21 mouse cellular contexts compared by ENCODE assay signal in genomic region chr1:161099721-161100405, GRCm38 (mm10). TPM values are rescaled to one million over a fixed set of nuclear protein-coding genes. Genes with fewer than 3 reads are reported as not detected.
A peak's percentile ranks its signal among the peaks of the same experiment; 100 is the strongest.
DNase-seq lines count a peak whose midpoint lies in the region; ATAC-seq and TF ChIP-seq lines count a peak whose summit lies in the region.
"Had no signal": no experiment of that assay in that cellular context is flagged by ENCODE, and none has a peak within 500 bp of the region (broad histone marks: within the 10 kb centered on the region; RNA-seq: fewer than 3 reads in every experiment).

No protein-coding gene starts in this region.

- 24% methylated on average over 4 of the region's 4 CpGs for WGBS in liver, embryonic 13.5 days (ENCODE audit: insufficient replicate concordance)
- 53% methylated on average over 4 of the region's 4 CpGs for WGBS in liver, postnatal 0 days (ENCODE audit: insufficient replicate concordance)
- 97% methylated on average over 4 of the region's 4 CpGs for WGBS in forebrain, postnatal 0 days

- TF ChIP-seq CTCF in liver, postnatal 0 days (IDR thresholded peaks at IDR 0.05; ENCODE audit: low read depth): no peak
- no peak for TF ChIP-seq CTCF in forebrain, postnatal 0 days (IDR thresholded peaks at IDR 0.05; ENCODE audit: low read depth)

- peaks cover 28% of the 10 kb centered on the region for H3K36me3 ChIP-seq in liver, embryonic 13.5 days
- peaks cover 20% of the 10 kb centered on the region for H3K36me3 ChIP-seq in liver, postnatal 0 days (replicated peaks; ENCODE audit: insufficient read depth, low read length)
- H3K36me3 ChIP-seq in forebrain, postnatal 0 days (ENCODE audit: insufficient read depth): peaks cover 35% of the 10 kb centered on the region

- peak; percentile 68; the same call in 1 of the 2 replicates for TF ChIP-seq EP300 in liver, postnatal 0 days (IDR thresholded peaks at IDR 0.05; ENCODE audit: low read depth)

- no peak overlapping the region for H3K9ac ChIP-seq in liver, embryonic 13.5 days
- no peak overlapping the region for H3K9ac ChIP-seq in liver, postnatal 0 days (replicated peaks)
- H3K9ac ChIP-seq in forebrain, postnatal 0 days: no peak overlapping the region
- H3K9ac ChIP-seq: embryonic facial prominence, embryonic 12.5 days; hindbrain, embryonic 12.5 days had no signal

- peak overlapping the region; percentile 25; the same call in 1 of the 2 replicates for H3K4me2 ChIP-seq in liver, embryonic 13.5 days
- H3K4me2 ChIP-seq in liver, postnatal 0 days (ENCODE audit: low read depth, low read length): no peak overlapping the region
- H3K4me2 ChIP-seq in forebrain, postnatal 0 days (ENCODE audit: low read depth): no peak overlapping the region
- H3K4me2 ChIP-seq: embryonic facial prominence, embryonic 12.5 days; hindbrain, embryonic 12.5 days had no signal

- H3K27ac ChIP-seq in liver, embryonic 13.5 days: no peak overlapping the region
- H3K27ac ChIP-seq in liver, postnatal 0 days (ENCODE audit: low read depth): no peak overlapping the region
- no peak overlapping the region for H3K27ac ChIP-seq in forebrain, postnatal 0 days (ENCODE audit: low read depth, low read length)
- H3K27ac ChIP-seq: embryonic facial prominence, embryonic 12.5 days; gastrocnemius, adult 2 months; heart, embryonic 10.5 days; hindbrain, embryonic 12.5 days had no signal

- peaks cover 16% of the 10 kb centered on the region for H3K4me1 ChIP-seq in liver, embryonic 13.5 days (replicated peaks)
- no peaks in the 10 kb centered on the region for H3K4me1 ChIP-seq in liver, postnatal 0 days (ENCODE audit: insufficient read depth)
- H3K4me1 ChIP-seq in forebrain, postnatal 0 days (ENCODE audit: insufficient read depth): no peaks in the 10 kb centered on the region
- H3K4me1 ChIP-seq: embryonic facial prominence, embryonic 12.5 days; heart, embryonic 10.5 days; hindbrain, embryonic 12.5 days had no signal

- peak; percentile 20 for DNase-seq in c-Kit-positive CD71-positive TER-119-positive erythroid progenitor cells, embryonic 14.5 days (ENCODE audit: low spot score)
- DNase-seq in liver, embryonic 13.5 days: peak; percentile 20
- no peak for DNase-seq in liver, postnatal 0 days
- DNase-seq in embryo, embryonic 11 days: no peak
- DNase-seq in urinary bladder, postnatal 25 days (ENCODE audit: low spot score): no peak
- DNase-seq in forebrain, postnatal 0 days: no peak
- DNase-seq: adrenal gland, adult 8-10 months; adrenal gland, postnatal 36 days; cerebellum, adult 18-20 months; cerebellum, adult 9-11 months; cerebellum, postnatal 36 days; gastrocnemius, adult 2 months; gastrocnemius, postnatal 36 days; heart, adult 11 months; heart, postnatal 10 days; heart, postnatal 4 days had no signal

- ATAC-seq in liver, embryonic 13.5 days (ENCODE audit: low read depth): peak; percentile 91
- ATAC-seq in liver, postnatal 0 days: peak; percentile 67
- ATAC-seq in forebrain, postnatal 0 days: no peak
- ATAC-seq: hindbrain, embryonic 16.5 days had no signal

- no peak overlapping the region for H3K4me3 ChIP-seq in liver, embryonic 13.5 days (replicated peaks)
- no peak overlapping the region for H3K4me3 ChIP-seq in liver, postnatal 0 days (ENCODE audit: low read depth, low read length)
- H3K4me3 ChIP-seq in forebrain, postnatal 0 days (ENCODE audit: low read depth, low read length): no peak overlapping the region
- H3K4me3 ChIP-seq: embryonic facial prominence, embryonic 12.5 days; gastrocnemius, adult 2 months; heart, embryonic 10.5 days; hindbrain, embryonic 12.5 days had no signal

- no peaks in the 10 kb centered on the region for H3K27me3 ChIP-seq in liver, embryonic 13.5 days
- no peaks in the 10 kb centered on the region for H3K27me3 ChIP-seq in liver, postnatal 0 days (ENCODE audit: insufficient read depth, low read length)
- no peaks in the 10 kb centered on the region for H3K27me3 ChIP-seq in forebrain, postnatal 0 days (ENCODE audit: insufficient read depth, low read length)
- H3K27me3 ChIP-seq: embryonic facial prominence, embryonic 12.5 days; hindbrain, embryonic 12.5 days had no signal

- H3K9me3 ChIP-seq in liver, embryonic 13.5 days (replicated peaks): no peaks in the 10 kb centered on the region
- no peaks in the 10 kb centered on the region for H3K9me3 ChIP-seq in liver, postnatal 0 days (ENCODE audit: low read length)
- H3K9me3 ChIP-seq in forebrain, postnatal 0 days (ENCODE audit: low read length): no peaks in the 10 kb centered on the region
- H3K9me3 ChIP-seq: embryonic facial prominence, embryonic 12.5 days; heart, embryonic 10.5 days; hindbrain, embryonic 12.5 days had no signal

RNA-seq across cellular contexts. Expression of gene Cenpl, which starts 29.4 kb away (rescaled TPM):
- 35.3 and 39.8 TPM in 2 replicates for polyA plus RNA-seq in liver, embryonic 13.5 days (2015; fragmentation: Nextera tagmentation; extraction: Ambion mirVana)
- 19.5 and 20.2 TPM in 2 replicates for polyA plus RNA-seq in liver, postnatal 0 days (2015; fragmentation: Nextera tagmentation; extraction: Ambion mirVana)
- total RNA-seq in forebrain, postnatal 0 days (2014; rRNA removed): 1.7 and 2.6 TPM in 2 replicates
- polyA plus RNA-seq in forebrain, postnatal 0 days (2015; fragmentation: Nextera tagmentation; extraction: Ambion mirVana): 5.1 and 6.5 TPM in 2 replicates

RNA-seq across cellular contexts. Expression of gene Dars2, which starts 29.4 kb away (rescaled TPM):
- polyA plus RNA-seq in liver, embryonic 13.5 days (2015; fragmentation: Nextera tagmentation; extraction: Ambion mirVana): 40.7 and 49.0 TPM in 2 replicates
- polyA plus RNA-seq in liver, postnatal 0 days (2015; fragmentation: Nextera tagmentation; extraction: Ambion mirVana): 13.8 and 16.2 TPM in 2 replicates
- total RNA-seq in forebrain, postnatal 0 days (2014; rRNA removed): 25.8 and 27.7 TPM in 2 replicates
- polyA plus RNA-seq in forebrain, postnatal 0 days (2015; fragmentation: Nextera tagmentation; extraction: Ambion mirVana): 28.9 and 29.3 TPM in 2 replicates

RNA-seq across cellular contexts. Expression of gene Klhl20, which starts 31.4 kb away (rescaled TPM):
- 5.7 and 7.6 TPM in 2 replicates for polyA plus RNA-seq in liver, embryonic 13.5 days (2015; fragmentation: Nextera tagmentation; extraction: Ambion mirVana)
- 3.6 and 3.9 TPM in 2 replicates for polyA plus RNA-seq in liver, postnatal 0 days (2015; fragmentation: Nextera tagmentation; extraction: Ambion mirVana)
- total RNA-seq in forebrain, postnatal 0 days (2014; rRNA removed): 20.5 and 24.1 TPM in 2 replicates
- 8.1 and 12.2 TPM in 2 replicates for polyA plus RNA-seq in forebrain, postnatal 0 days (2015; fragmentation: Nextera tagmentation; extraction: Ambion mirVana)

RNA-seq across cellular contexts. Expression of gene Ankrd45, which starts 42.6 kb away (rescaled TPM):
- 0.06 TPM in 1 of 2 replicates, not detected in the other for polyA plus RNA-seq in liver, embryonic 13.5 days (2015; fragmentation: Nextera tagmentation; extraction: Ambion mirVana)
- not detected in 2 replicates for polyA plus RNA-seq in liver, postnatal 0 days (2015; fragmentation: Nextera tagmentation; extraction: Ambion mirVana)
- 28.1 and 29.3 TPM in 2 replicates for total RNA-seq in forebrain, postnatal 0 days (2014; rRNA removed)
- 25.0 and 33.2 TPM in 2 replicates for polyA plus RNA-seq in forebrain, postnatal 0 days (2015; fragmentation: Nextera tagmentation; extraction: Ambion mirVana)
- total RNA-seq: gastrocnemius, adult 2 months; gastrocnemius, postnatal 36 days had no signal

RNA-seq across cellular contexts. Expression of gene Tex50, which starts 59.3 kb away (rescaled TPM):
- polyA plus RNA-seq in liver, embryonic 13.5 days (2015; fragmentation: Nextera tagmentation; extraction: Ambion mirVana): not detected in 2 replicates
- polyA plus RNA-seq in liver, postnatal 0 days (2015; fragmentation: Nextera tagmentation; extraction: Ambion mirVana): not detected in 2 replicates
- total RNA-seq in forebrain, postnatal 0 days (2014; rRNA removed): not detected in 2 replicates
- polyA plus RNA-seq in forebrain, postnatal 0 days (2015; fragmentation: Nextera tagmentation; extraction: Ambion mirVana): 0.16 TPM in 1 of 2 replicates, not detected in the other
- total RNA-seq: adrenal gland, adult 8-10 months; adrenal gland, postnatal 36 days; ES-E14; gastrocnemius, adult 2 months; gastrocnemius, postnatal 36 days; heart, postnatal 10 days; heart, postnatal 4 days had no signal
- polyA plus RNA-seq: hindbrain, embryonic 12.5 days had no signal

Comparison
In these comparisons a context has a peak if more than half of its experiments do, and no peak if none do; other contexts are left out.
1. DNase-seq: peak in c-Kit-positive CD71-positive TER-119-positive erythroid progenitor cells, embryonic 14.5 days (single experiment) and liver, embryonic 13.5 days (single experiment); none in liver, postnatal 0 days (single experiment), embryo, embryonic 11 days (single experiment), urinary bladder, postnatal 25 days (single experiment) and forebrain, postnatal 0 days (single experiment).